Mouse (Mus musculus) forebrain, embryonic 15.5 days (tissue): ENCODE results near the gene Spo11. TPM values are rescaled to one million over a fixed set of nuclear protein-coding genes. Genes with fewer than 3 reads are reported as not detected.

Experiments
- ATAC-seq: fragments of 200-750 bp; cut with Nextera tagmentation; replicated peaks from 2 replicates; pipeline ENCODE4 v1.8.0; 2017; ENCODE audit warnings: mild to moderate bottlenecking, moderate TSS enrichment, moderate library complexity
- H3K27ac ChIP-seq: fragments of 300-500 bp; sonication (generic); replicated peaks from 2 replicates; pipeline ENCODE4 v1.5.1; 2015; ENCODE audit warnings: mild to moderate bottlenecking, inconsistent platforms
- H3K27me3 ChIP-seq: fragments of 300-500 bp; sonication (generic); 2 replicates; pipeline ENCODE4 v1.6.1; 2015; ENCODE audit warnings: inconsistent platforms
- H3K36me3 ChIP-seq: fragments of 300-500 bp; sonication (generic); 2 replicates; pipeline ENCODE4 v1.6.1; 2015; ENCODE audit warnings: mild to moderate bottlenecking, inconsistent platforms
- H3K4me1 ChIP-seq: fragments of 300-500 bp; sonication (generic); 2 replicates; pipeline ENCODE4 v1.6.1; 2015; ENCODE audit warnings: inconsistent platforms
- H3K4me2 ChIP-seq: fragments of 300-500 bp; sonication (generic); replicated peaks from 2 replicates; pipeline ENCODE4 v1.6.1; 2015; ENCODE audit warnings: mild to moderate bottlenecking, inconsistent platforms
- H3K4me3 ChIP-seq: fragments of 300-500 bp; sonication (generic); 2 replicates; pipeline ENCODE4 v1.5.1; 2015; ENCODE audit warnings: mild to moderate bottlenecking, inconsistent platforms
- H3K9ac ChIP-seq: fragments of 300-500 bp; sonication (generic); replicated peaks from 2 replicates; pipeline ENCODE4 v1.6.1; 2015; ENCODE audit warnings: mild to moderate bottlenecking, inconsistent platforms
- H3K9me3 ChIP-seq: fragments of 300-500 bp; sonication (generic); 2 replicates; pipeline ENCODE4 v1.6.1; 2016; ENCODE audit warnings: inconsistent platforms
- WGBS: fragments of 180-500 bp; shearing (Covaris S2); methylation state at CpG from one replicate; pipeline ENCODE4 v1.1.7; 2015; ENCODE audit warnings: mixed read lengths; 5-methylcytosine and 5-hydroxymethylcytosine counted together
- polyA plus RNA-seq: library from polyadenylated mRNA; unstranded; fragments of >200 nt; fragmentation: Nextera tagmentation; extraction: Ambion mirVana; gene quantifications from 2 replicates; pipeline ENCODE4 v1.2.1, GENCODE M21; 2015

Spo11 gene
- polyA plus RNA-seq, 1 experiment from 2014 or later: 0.46 TPM

DNA sequence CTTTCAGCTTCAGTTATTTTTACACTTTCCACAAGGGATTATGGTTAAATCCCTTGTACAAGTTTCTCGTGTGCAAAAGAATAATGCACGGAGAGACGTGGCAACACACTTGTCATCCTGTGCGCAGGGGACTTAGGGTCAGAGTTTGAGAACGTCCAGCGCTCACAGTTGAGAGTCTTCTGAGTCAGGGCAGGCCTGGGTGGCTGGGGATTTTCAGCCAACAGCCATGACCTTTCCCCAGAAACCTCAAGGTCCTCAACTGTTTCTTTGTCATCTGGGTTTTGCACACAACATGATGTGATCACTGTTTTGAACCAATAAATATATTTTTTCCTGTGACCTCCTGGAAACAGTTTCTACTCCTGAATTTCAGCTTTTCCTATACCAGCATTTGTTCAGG is 12.7 kb downstream of the Spo11 start:
- Histone ChIP-seq H3K27ac (no peak overlapping the region), H3K27me3 (no peaks in the 10 kb centered on the region), H3K36me3 (no peaks in the 10 kb centered on the region), H3K4me1 (no peaks in the 10 kb centered on the region), H3K4me2 (no peak overlapping the region), H3K9ac (no peak overlapping the region), H3K4me3 (no peak overlapping the region), H3K9me3 (no peaks in the 10 kb centered on the region)
- WGBS: 80% methylated on average over 6 of the region's 6 CpGs
- no peak for ATAC-seq

DNA sequence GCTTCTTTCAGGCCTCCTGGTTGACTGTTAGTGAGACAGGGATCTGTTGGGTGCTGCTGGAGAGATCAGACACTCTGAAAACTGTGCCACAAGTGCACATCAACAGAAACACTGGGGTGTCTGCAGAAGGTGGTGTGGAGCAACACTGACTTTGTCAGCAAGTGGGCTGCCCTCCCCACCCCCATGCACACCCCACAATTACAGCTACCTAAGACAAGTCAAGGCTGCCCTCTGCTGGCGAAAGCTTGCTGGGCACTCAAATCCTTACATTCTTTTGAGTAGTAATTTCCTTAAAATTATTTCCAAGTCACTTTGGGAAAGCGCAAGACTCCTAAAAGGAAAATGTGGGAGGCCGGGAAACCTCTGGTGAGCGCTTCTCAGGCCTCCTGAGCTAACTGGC is 18.7 kb downstream of the Spo11 start:
- 10% methylated on average over 4 of the region's 4 CpGs for WGBS
- H3K27ac ChIP-seq: no peak overlapping the region
- no peaks in the 10 kb centered on the region for H3K36me3 ChIP-seq
- no peaks in the 10 kb centered on the region for H3K27me3 ChIP-seq
- H3K9me3 ChIP-seq: no peaks in the 10 kb centered on the region
- no peak overlapping the region for H3K4me2 ChIP-seq
- H3K4me1 ChIP-seq: peaks cover 10% of the 10 kb centered on the region
- no peak overlapping the region for H3K9ac ChIP-seq
- no peak overlapping the region for H3K4me3 ChIP-seq
- no peak for ATAC-seq

DNA sequence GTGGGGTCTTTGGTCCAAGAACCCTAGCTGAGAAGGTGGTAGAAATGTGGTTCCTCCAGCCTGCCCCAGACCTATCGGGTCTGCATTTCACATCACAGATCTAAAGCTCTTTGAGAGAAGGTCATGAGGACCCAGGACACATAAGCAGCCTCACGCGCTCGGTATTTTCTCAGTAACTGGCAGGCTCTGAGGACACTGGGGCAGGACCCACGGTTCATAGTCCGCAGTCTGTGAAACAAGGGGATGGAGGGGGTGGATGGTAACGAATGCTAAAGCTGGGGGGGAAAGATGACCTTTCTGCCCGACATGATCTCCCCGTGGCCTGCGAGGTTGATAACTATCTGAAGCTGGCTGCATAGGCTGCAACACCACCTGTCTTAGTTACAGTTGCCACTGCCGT is 20.2 kb downstream of the Spo11 start:
- ATAC-seq: no peak
- no peak overlapping the region for H3K27ac ChIP-seq
- 74% methylated on average over 11 of the region's 11 CpGs for WGBS
- H3K9me3 ChIP-seq: no peaks in the 10 kb centered on the region
- no peak overlapping the region for H3K9ac ChIP-seq
- no peaks in the 10 kb centered on the region for H3K27me3 ChIP-seq
- peaks cover 19% of the 10 kb centered on the region for H3K4me1 ChIP-seq
- H3K36me3 ChIP-seq: peaks cover under 1% of the 10 kb centered on the region; the same call in 1 of the 2 replicates
- no peak overlapping the region for H3K4me3 ChIP-seq
- H3K4me2 ChIP-seq: no peak overlapping the region

DNA sequence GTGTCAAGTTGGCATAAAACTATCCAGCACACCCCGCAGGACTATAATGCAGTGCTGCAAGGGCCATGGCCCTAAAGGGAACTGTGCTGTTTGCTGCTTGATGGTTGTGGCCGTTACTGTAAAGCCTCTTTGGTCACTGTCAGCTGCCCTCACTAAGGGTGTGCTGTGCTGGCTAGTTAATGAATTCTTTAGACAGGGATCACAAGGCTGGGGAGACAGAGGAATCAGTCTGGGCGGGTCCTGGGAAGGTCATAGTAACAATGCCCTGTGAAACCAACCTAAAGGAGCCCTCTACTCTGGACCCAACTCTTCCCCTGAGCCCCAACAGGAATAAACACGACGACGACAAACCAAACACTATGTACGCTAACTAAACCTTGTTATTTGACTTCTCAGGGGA is 21.0 kb downstream of the Spo11 start:
- Histone ChIP-seq H3K4me3 (no peak overlapping the region), H3K36me3 (peaks cover 7% of the 10 kb centered on the region; the same call in 1 of the 2 replicates), H3K9me3 (no peaks in the 10 kb centered on the region), H3K27me3 (no peaks in the 10 kb centered on the region), H3K27ac (no peak overlapping the region), H3K4me2 (no peak overlapping the region), H3K9ac (no peak overlapping the region), H3K4me1 (peaks cover 19% of the 10 kb centered on the region)
- 74% methylated on average over 7 of the region's 7 CpGs for WGBS
- ATAC-seq: no peak

DNA sequence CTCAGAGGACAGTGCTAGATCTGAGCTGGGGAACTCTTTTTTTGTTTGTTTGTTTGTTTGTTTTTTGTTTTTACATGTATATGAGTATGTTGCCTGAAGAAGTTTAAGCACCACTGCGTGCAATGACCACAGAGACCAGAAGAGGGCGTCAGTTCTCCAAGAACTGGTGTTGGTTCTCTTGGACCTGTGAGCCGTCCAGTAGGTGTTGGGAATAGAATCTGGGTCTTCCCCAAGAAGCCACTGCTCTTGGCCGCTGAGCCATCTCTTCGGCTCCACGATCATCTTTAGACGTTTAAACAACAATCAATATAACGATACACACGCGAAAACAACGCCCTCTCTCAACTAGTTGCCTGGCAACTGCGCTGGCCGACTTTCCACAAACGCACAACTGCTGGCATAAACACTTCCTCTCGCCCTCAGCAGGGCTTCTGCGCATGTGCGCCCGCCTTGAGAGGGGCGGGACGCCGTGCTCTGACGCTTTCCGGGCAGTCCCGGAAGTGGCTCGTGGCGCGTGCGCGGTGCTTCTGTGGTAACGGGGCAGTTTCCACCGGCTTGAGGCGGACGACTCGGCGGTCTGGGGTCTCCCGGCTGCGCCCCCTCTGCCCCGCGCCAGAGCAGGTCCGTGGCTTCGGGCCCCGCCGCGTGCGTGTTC is 22.3 kb downstream of the Spo11 start, which contains the start of gene Rae1:
TSS of gene Rae1 (plus strand) at position 488 of the 655 bp plus-strand sequence.
- Histone ChIP-seq H3K4me3 (peak within 1 kb of the TSS; percentile 94), H3K36me3 (peaks cover 19% of the 10 kb centered on the region), H3K27ac (peak within 1 kb of the TSS; percentile 88), H3K4me1 (peaks cover 19% of the 10 kb centered on the region), H3K9ac (peak within 1 kb of the TSS; percentile 84), H3K27me3 (no peaks in the 10 kb centered on the region), H3K4me2 (peak within 1 kb of the TSS; percentile 83), H3K9me3 (no peaks in the 10 kb centered on the region)
- peak; percentile 96 for ATAC-seq
- under 1% methylated on average over 45 of the region's 45 CpGs for WGBS

DNA sequence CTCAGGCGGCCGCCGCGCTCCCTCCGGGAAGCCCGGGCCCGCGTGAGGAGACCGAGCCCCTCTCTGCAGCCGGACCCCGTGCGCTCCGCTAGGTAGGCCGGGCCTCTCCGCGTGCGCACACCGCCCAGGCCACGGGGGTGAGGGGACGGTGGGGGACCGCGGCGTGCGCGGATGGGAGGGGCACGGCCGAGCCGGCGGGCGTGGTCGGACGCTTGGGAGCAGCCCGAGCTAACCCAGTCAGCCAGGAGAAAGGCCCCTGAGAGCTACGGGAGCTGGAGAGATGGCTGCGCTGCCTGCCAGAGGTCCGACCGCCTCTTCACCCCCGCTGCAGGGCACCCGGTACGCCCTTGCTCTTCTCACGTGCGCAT is 22.8 kb downstream of the Spo11 start:
- Histone ChIP-seq H3K4me1 (peaks cover 19% of the 10 kb centered on the region), H3K36me3 (peaks cover 24% of the 10 kb centered on the region), H3K27ac (peak overlapping the region; percentile 88), H3K9me3 (no peaks in the 10 kb centered on the region), H3K4me3 (peak overlapping the region; percentile 94), H3K4me2 (peak overlapping the region; percentile 83), H3K9ac (peak overlapping the region; percentile 84), H3K27me3 (no peaks in the 10 kb centered on the region)
- under 1% methylated on average over 42 of the region's 42 CpGs for WGBS
- ATAC-seq: peak; percentile 82

DNA sequence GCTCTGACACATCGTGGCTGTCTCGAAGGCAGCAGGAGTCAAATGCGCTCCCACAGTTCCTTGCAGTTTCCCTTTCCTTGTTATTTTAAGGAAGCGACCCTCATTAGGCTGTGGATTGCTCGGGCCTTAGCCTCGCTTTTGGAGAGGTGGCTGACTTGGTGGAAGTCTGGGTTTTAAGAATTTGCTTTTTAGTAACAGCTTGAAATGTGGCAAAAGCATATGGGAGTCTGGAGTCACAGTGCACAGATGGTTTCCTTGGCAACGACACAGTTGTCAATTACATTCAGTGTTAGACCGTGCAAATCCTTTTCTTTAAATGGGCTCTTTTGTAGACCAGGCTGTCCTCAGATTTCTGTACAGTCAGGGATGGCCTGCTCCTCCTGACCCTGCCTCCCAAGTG is 23.4 kb downstream of the Spo11 start:
- peaks cover 30% of the 10 kb centered on the region for H3K36me3 ChIP-seq
- H3K4me2 ChIP-seq: peak overlapping the region; percentile 83
- 17% methylated on average over 8 of the region's 8 CpGs for WGBS
- peak; percentile 46 for ATAC-seq
- H3K9ac ChIP-seq: peak overlapping the region; percentile 84
- no peaks in the 10 kb centered on the region for H3K9me3 ChIP-seq
- no peaks in the 10 kb centered on the region for H3K27me3 ChIP-seq
- H3K4me3 ChIP-seq: peak overlapping the region; percentile 94
- peaks cover 19% of the 10 kb centered on the region for H3K4me1 ChIP-seq
- H3K27ac ChIP-seq: peak overlapping the region; percentile 88

DNA sequence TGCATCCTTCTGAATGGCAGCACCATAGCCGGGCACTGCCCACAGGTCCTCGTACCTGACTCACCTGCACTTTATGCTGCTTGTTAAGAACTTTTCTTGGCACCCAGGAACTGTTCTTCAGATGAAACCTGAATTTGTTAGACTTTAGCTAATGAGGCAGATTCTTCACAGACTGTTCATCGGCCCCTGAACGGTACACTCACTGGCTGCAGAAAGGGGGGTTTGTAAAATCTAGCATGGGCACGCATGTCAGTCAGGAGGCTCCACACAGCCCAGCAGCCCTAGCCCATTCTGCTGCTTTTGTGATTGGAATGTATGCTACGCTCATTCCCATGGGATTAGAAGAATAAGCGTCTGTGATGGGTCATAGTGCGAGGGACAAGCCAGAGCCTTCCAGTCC is 26.2 kb downstream of the Spo11 start:
- Histone ChIP-seq H3K27ac (no peak overlapping the region), H3K4me3 (no peak overlapping the region), H3K4me1 (peaks cover 19% of the 10 kb centered on the region), H3K9me3 (no peaks in the 10 kb centered on the region), H3K9ac (no peak overlapping the region), H3K36me3 (peaks cover 58% of the 10 kb centered on the region), H3K27me3 (no peaks in the 10 kb centered on the region), H3K4me2 (no peak overlapping the region)
- WGBS: 93% methylated on average over 8 of the region's 8 CpGs
- no peak for ATAC-seq

DNA sequence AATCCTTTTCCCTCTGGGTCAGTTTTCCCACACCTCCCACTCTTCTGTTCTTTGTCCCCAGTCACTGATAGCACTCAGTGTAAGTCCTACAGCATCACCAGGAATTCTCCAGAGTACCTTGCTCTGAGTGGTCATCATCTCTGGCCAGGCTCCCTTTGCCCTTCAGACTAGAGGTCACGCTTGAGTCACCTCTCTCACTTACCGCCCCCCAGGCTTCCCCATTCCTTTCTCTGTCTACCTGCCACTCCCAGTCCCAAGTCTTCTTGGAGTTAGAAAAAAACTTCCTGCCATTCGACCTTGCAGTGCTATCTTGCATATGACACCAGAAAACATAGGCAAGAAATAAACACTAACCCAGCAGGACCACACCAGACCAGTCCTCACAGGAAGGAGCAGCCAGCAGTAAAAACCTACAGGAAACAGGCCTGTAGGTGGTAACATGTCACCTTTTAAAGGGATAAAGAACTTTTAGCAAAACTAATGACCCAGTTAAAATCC is 32.8 kb downstream of the Spo11 start:
- 77% methylated on average over 3 of the region's 3 CpGs for WGBS
- H3K4me3 ChIP-seq: no peak overlapping the region
- no peaks in the 10 kb centered on the region for H3K27me3 ChIP-seq
- no peak overlapping the region for H3K4me2 ChIP-seq
- H3K36me3 ChIP-seq: peaks cover 96% of the 10 kb centered on the region
- H3K9ac ChIP-seq: no peak overlapping the region
- H3K4me1 ChIP-seq: no peaks in the 10 kb centered on the region
- no peak for ATAC-seq
- no peaks in the 10 kb centered on the region for H3K9me3 ChIP-seq
- no peak overlapping the region for H3K27ac ChIP-seq

DNA sequence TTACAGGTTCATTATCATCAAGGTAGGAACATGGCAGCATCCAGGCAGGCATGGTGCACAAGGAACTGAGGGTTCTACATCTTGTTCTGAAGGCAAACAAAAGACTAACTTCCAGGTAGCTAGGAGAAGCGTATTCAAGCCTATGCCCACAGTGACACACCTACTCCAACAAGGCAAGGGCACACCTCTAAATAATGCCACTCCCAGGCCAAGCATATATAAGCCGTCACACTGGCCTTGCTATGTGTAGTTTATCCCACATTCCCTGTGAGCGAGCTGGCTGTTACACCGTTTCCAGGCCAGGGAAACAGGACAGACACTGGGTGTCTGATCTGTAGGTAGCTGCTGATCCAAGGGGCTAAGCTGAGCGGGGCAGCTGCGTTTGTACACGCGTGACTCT is 33.9 kb downstream of the Spo11 start:
- no peaks in the 10 kb centered on the region for H3K27me3 ChIP-seq
- no peak overlapping the region for H3K9ac ChIP-seq
- 96% methylated on average over 8 of the region's 8 CpGs for WGBS
- no peak overlapping the region for H3K27ac ChIP-seq
- H3K9me3 ChIP-seq: no peaks in the 10 kb centered on the region
- no peak overlapping the region for H3K4me3 ChIP-seq
- H3K36me3 ChIP-seq: peaks cover 96% of the 10 kb centered on the region
- H3K4me1 ChIP-seq: no peaks in the 10 kb centered on the region
- H3K4me2 ChIP-seq: no peak overlapping the region
- no peak for ATAC-seq

DNA sequence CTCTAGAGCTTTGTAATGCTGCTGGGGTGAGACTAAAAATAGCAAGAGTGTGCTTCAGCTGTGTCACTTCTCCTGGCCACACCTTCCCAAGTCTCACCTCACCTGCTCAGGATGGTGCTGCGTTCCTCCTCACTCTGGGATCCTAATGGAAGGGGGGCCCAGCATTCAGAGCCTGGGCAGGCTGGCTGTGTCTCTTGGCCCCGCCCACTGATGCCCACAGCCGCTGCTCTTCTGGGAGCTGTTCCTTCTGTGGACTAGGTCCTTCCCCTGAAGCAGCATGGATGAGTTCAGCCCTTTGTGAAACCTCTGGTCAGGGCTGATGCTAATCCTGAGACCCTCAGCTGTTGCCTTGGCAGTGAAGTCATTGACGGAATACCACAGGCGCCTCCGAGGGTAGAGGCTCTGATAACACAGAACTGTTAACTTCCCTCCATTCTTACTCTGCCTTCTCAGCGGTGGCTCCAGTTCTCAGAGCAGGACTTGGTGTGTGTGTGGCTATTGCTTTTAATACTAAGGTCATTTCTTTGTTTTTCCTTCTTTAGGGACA is 37.3 kb downstream of the Spo11 start:
- H3K9me3 ChIP-seq: no peaks in the 10 kb centered on the region
- peaks cover 4% of the 10 kb centered on the region; the same call in 1 of the 2 replicates for H3K27me3 ChIP-seq
- no peak overlapping the region for H3K4me2 ChIP-seq
- no peak for ATAC-seq
- WGBS: 86% methylated on average over 7 of the region's 7 CpGs
- peaks cover 6% of the 10 kb centered on the region for H3K4me1 ChIP-seq
- peaks cover 62% of the 10 kb centered on the region for H3K36me3 ChIP-seq
- H3K27ac ChIP-seq: no peak overlapping the region
- no peak overlapping the region for H3K9ac ChIP-seq
- no peak overlapping the region for H3K4me3 ChIP-seq

DNA sequence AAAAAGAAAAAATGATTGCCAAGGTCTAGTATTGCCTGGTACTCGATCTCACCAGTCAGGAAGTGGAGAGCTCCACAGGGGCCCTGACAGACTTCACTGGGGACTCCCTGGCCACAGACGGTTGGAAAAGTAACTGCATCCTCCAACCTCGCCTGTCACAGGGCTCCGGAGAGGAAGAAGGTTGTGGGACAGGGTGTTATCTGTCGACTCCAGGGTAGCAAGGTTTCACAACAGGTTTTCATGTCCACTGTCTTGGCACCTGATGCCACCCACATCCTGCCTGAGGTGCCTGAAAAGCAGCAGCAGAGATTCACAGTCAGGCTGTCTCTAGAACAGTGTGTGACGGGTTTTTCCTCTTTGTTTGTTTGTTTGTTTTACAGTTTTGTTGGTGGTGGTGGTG is 40.4 kb downstream of the Spo11 start:
- ATAC-seq: no peak
- Histone ChIP-seq H3K27ac (no peak overlapping the region), H3K36me3 (peaks cover 32% of the 10 kb centered on the region), H3K9ac (no peak overlapping the region), H3K4me1 (peaks cover 23% of the 10 kb centered on the region), H3K9me3 (no peaks in the 10 kb centered on the region), H3K4me2 (no peak overlapping the region), H3K27me3 (peaks cover 12% of the 10 kb centered on the region; the same call in 1 of the 2 replicates), H3K4me3 (no peak overlapping the region)
- WGBS: 52% methylated on average over 6 of the region's 6 CpGs
